Mouse (Mus musculus) forebrain, postnatal 0 days (tissue): Measurements from ENCODE around the gene Csf2ra. TPM values are rescaled to one million over a fixed set of nuclear protein-coding genes. Genes with fewer than 3 reads are reported as not detected.
"Not testable (repeated sequence)": the region's sequence is repeated elsewhere in the genome, so short reads cannot be mapped to it uniquely, and the experiment has no call there.

Source experiments
- ATAC-seq: fragments of 200-750 bp; cut with Nextera tagmentation; 2 replicates; pipeline ENCODE4 v1.8.0; 2017; ENCODE audit warnings: mild to moderate bottlenecking, moderate library complexity
- DNase-seq: peaks from one replicate; pipeline ENCODE4 v3.0.0-alpha.2; 2015
- H3K27ac ChIP-seq: fragments of 300-500 bp; sonication (generic); 2 replicates; pipeline ENCODE4 v1.5.1; 2014; ENCODE audit warnings: low read depth, mild to moderate bottlenecking, antibody characterized with exemption, low read length, moderate library complexity, mixed read lengths
- H3K27me3 ChIP-seq: fragments of 300-500 bp; sonication (generic); 2 replicates; pipeline ENCODE4 v1.6.1; 2014; ENCODE audit warnings: mild to moderate bottlenecking, low read length, mixed read lengths; ENCODE audit not compliant: insufficient read depth
- H3K36me3 ChIP-seq: fragments of 300-500 bp; sonication (generic); 2 replicates; pipeline ENCODE4 v1.6.1; 2014; ENCODE audit warnings: mild to moderate bottlenecking, moderate library complexity; ENCODE audit not compliant: insufficient read depth
- H3K4me1 ChIP-seq: fragments of 300-500 bp; sonication (generic); 2 replicates; pipeline ENCODE4 v1.6.1; 2014; ENCODE audit warnings: antibody characterized with exemption; ENCODE audit not compliant: insufficient read depth
- H3K4me2 ChIP-seq: fragments of 300-500 bp; sonication (generic); 2 replicates; pipeline ENCODE4 v1.6.1; 2014; ENCODE audit warnings: low read depth, mild to moderate bottlenecking, moderate library complexity
- H3K4me3 ChIP-seq: fragments of 300-500 bp; sonication (generic); 2 replicates; pipeline ENCODE4 v1.5.1; 2014; ENCODE audit warnings: low read depth, low read length, mixed read lengths
- H3K9ac ChIP-seq: fragments of 300-500 bp; sonication (generic); 2 replicates; pipeline ENCODE4 v1.6.1; 2014; ENCODE audit warnings: mild to moderate bottlenecking
- H3K9me3 ChIP-seq: fragments of 300-500 bp; sonication (generic); 2 replicates; pipeline ENCODE4 v1.6.1; 2016; ENCODE audit warnings: low read length
- CTCF ChIP-seq: sonication (generic); IDR thresholded peaks from 2 replicates; pipeline ENCODE4 v1.5.1; 2016; ENCODE audit warnings: antibody characterized with exemption, control low read depth, low read depth
- WGBS: fragments of 180-500 bp; shearing (Covaris S2); extraction: QIAGEN DNeasy Blood & Tissue Kit; methylation state at CpG from one replicate; pipeline ENCODE4 v1.1.7; 2014; 5-methylcytosine and 5-hydroxymethylcytosine counted together
- polyA plus RNA-seq: library from polyadenylated mRNA; unstranded; fragments of >200 nt; fragmentation: Nextera tagmentation; extraction: Ambion mirVana; gene quantifications from 2 replicates; pipeline ENCODE4 v1.2.1, GENCODE M21; 2015
- total RNA-seq: library from RNA; depleted of rRNA; stranded (reverse); fragments of >200 nt; gene quantifications from 2 replicates; pipeline ENCODE4 v1.2.3, GENCODE M21; 2014; rRNA removed

Gene Csf2ra
- total RNA-seq, result 36.5 and 42.1 TPM in 2 replicates
- polyA plus RNA-seq, result 20.0 and 35.8 TPM in 2 replicates

DNA sequence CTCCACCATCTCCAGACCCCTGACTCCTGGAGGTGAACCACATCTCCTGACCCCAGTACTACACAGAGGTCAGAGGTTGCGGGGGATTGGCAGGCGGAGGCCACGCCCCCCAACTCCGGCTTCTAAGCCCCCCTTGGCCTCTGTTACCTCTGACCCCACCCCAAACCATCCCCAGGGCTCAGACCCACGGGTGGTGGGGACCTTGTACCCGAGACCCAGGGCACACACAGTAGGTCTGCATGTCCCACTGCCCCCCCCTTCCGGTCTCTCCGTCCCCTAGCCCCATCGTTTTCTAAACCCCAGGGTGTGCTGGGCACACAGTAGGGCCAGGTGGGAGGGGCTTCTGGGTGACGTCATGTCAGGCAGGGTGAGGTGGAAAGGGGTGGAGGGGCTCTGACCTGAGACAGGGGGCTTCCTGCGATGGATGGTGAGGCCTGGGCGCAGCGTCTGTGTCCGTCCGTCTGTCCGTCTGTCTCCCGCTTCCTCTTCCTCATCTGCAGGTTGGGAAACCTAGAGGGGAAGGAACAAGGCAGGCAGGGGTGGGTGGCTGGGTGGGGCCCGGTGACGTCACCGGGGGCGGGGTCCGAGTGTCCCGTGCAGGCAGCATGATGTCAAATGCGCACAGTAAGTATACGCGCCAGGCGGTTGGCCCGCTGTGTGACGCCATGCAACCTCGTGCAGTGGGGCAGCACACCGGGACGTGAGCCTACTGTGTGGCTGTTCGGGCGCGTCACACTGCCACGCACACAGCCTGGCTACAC lies at the start of gene Csf2ra:
Csf2ra (minus strand) TSS at position 489 of the 761 bp plus-strand sequence.
- peak within 1 kb of the TSS; percentile 62 for H3K9ac ChIP-seq
- 59% methylated on average over 36 of the region's 36 CpGs for WGBS
- no peaks in the 10 kb centered on the region for H3K27me3 ChIP-seq
- H3K4me1 ChIP-seq, result no peaks in the 10 kb centered on the region
- TF ChIP-seq CTCF, result no peak
- no peaks in the 10 kb centered on the region for H3K36me3 ChIP-seq
- no peak for ATAC-seq
- H3K4me3 ChIP-seq, result peak within 1 kb of the TSS; percentile 59
- no peak for DNase-seq
- H3K9me3 ChIP-seq, result no peaks in the 10 kb centered on the region
- H3K27ac ChIP-seq, result peak within 1 kb of the TSS; percentile 94
- peak within 1 kb of the TSS; percentile 70 for H3K4me2 ChIP-seq

DNA sequence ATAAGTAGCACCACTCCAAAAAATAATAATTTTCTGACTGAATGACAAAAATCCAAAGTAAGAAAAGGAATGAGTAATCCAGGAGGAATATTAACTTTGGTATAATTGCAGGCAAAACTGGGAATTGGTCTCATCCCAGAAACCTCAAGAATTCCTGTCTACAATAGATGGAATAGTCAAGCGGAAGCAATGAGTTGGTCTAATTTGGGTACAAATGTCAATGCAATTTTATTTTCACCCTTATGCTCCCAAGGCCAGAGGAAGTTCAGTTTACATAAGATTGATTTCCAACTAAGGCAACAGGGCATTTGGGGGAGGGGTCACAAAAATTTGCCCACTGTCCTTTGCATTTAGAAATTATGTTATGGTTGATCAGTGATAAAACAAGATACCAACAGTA lies 47.2 kb upstream of the Csf2ra start:
- no peak overlapping the region for H3K9ac ChIP-seq
- H3K4me1 ChIP-seq, result no peaks in the 10 kb centered on the region
- WGBS, result 88% methylated on average over 1 of the region's 1 CpGs
- no peak for ATAC-seq
- no peak overlapping the region for H3K27ac ChIP-seq
- TF ChIP-seq CTCF, result no peak
- no peak for DNase-seq
- H3K4me2 ChIP-seq, result no peak overlapping the region
- H3K4me3 ChIP-seq, result no peak overlapping the region
- H3K9me3 ChIP-seq, result no peaks in the 10 kb centered on the region
- H3K27me3 ChIP-seq, result no peaks in the 10 kb centered on the region
- H3K36me3 ChIP-seq, result no peaks in the 10 kb centered on the region

DNA sequence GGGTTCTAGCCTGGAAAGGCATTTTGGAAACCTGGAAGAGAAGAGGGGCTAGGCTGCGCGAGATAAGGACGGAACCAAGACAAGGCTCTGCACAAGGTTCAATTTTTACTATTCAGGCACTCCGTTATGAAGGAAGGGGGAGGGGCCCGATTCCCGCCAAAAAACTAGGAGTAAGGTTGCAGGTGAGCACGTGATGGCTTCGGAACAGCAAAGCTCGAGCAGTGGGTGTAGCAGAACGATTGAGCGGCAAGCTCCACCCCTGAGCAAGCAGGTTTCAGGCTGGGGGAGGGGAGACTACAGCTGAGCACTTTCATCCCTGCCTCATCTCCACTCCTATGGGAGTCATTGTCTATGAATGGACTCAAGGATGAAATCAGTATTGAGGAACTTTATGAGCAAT lies 40.9 kb upstream of the Csf2ra start:
- not testable (repeated sequence) for H3K4me1 ChIP-seq, H3K27me3 ChIP-seq, H3K4me3 ChIP-seq, H3K9ac ChIP-seq, DNase-seq, H3K4me2 ChIP-seq, H3K9me3 ChIP-seq, H3K36me3 ChIP-seq, ATAC-seq, H3K27ac ChIP-seq
- WGBS, result 42% methylated on average over 11 of the region's 11 CpGs

GRCm38 (mm10) chr19:61267141-61267540 lies 38.9 kb upstream of the Csf2ra start:
- no peaks in the 10 kb centered on the region for H3K27me3 ChIP-seq
- ATAC-seq (no peak), DNase-seq (peak; percentile 11)
- WGBS, result 19% methylated on average over 7 of the region's 7 CpGs
- no peak overlapping the region for H3K4me3 ChIP-seq
- H3K36me3 ChIP-seq, result no peaks in the 10 kb centered on the region
- H3K4me2 ChIP-seq, result no peak overlapping the region
- no peaks in the 10 kb centered on the region for H3K9me3 ChIP-seq
- no peak for TF ChIP-seq CTCF
- H3K9ac ChIP-seq, result no peak overlapping the region
- no peaks in the 10 kb centered on the region for H3K4me1 ChIP-seq
- H3K27ac ChIP-seq, result no peak overlapping the region

- no peak overlapping the region for H3K4me2 ChIP-seq
- H3K27me3 ChIP-seq, result no peaks in the 10 kb centered on the region
- no peak for ATAC-seq
- H3K9me3 ChIP-seq, result no peaks in the 10 kb centered on the region
- H3K27ac ChIP-seq, result no peak overlapping the region
- no peak for TF ChIP-seq CTCF
- H3K36me3 ChIP-seq, result no peaks in the 10 kb centered on the region
- no peaks in the 10 kb centered on the region for H3K4me1 ChIP-seq
- no peak overlapping the region for H3K9ac ChIP-seq
- WGBS, result 4% methylated on average over 25 of the region's 26 CpGs
- DNase-seq, result peak; percentile 87
- no peak overlapping the region for H3K4me3 ChIP-seq
These were observed 38.4 kb upstream of the Csf2ra start for GRCm38 (mm10) chr19:61266651-61267050.

- Histone ChIP-seq H3K36me3 (no peaks in the 10 kb centered on the region), H3K9me3 (no peaks in the 10 kb centered on the region), H3K4me1 (no peaks in the 10 kb centered on the region), H3K4me2 (no peak overlapping the region), H3K27ac (no peak overlapping the region), H3K9ac (no peak overlapping the region), H3K4me3 (no peak overlapping the region), H3K27me3 (no peaks in the 10 kb centered on the region)
- WGBS, result 3% methylated on average over 12 of the region's 12 CpGs
- TF ChIP-seq CTCF, result no peak
- DNase-seq, result peak; percentile 63
- ATAC-seq, result no peak
These were observed 38.0 kb upstream of the Csf2ra start for GRCm38 (mm10) chr19:61266246-61266615.

- Histone ChIP-seq H3K4me3 (no peak overlapping the region), H3K9me3 (no peaks in the 10 kb centered on the region), H3K4me2 (no peak overlapping the region), H3K9ac (no peak overlapping the region), H3K4me1 (no peaks in the 10 kb centered on the region), H3K36me3 (no peaks in the 10 kb centered on the region), H3K27me3 (no peaks in the 10 kb centered on the region), H3K27ac (no peak overlapping the region)
- DNase-seq (peak; percentile 69), ATAC-seq (peak; percentile 40)
- TF ChIP-seq CTCF, result peak; percentile 51
- 26% methylated on average over 3 of the region's 3 CpGs for WGBS
These were observed 37.4 kb upstream of the Csf2ra start for GRCm38 (mm10) chr19:61265349-61266245.
